Mouse (Mus musculus): ENCODE measurements around the gene Gm28998. TPM values are rescaled to one million over a fixed set of nuclear protein-coding genes. Genes with fewer than 3 reads are reported as not detected.
"Not testable (repeated sequence)": the region's sequence is repeated elsewhere in the genome, so short reads cannot be mapped to it uniquely, and the experiment has no call there.

Gene Gm28998
- polyA plus RNA-seq (2016; fragmentation: Nextera tagmentation; extraction: Ambion mirVana) = not detected in 2 replicates

GRCm38 (mm10) chrY:7253487-7253886 is at the start of gene Gm28998:
Gm28998 (plus strand) TSS chrY:7253787.
- not testable (repeated sequence) for H3K27me3 ChIP-seq (replicated peaks); H3K4me3 ChIP-seq; H3K36me3 ChIP-seq; ATAC-seq (ENCODE audit: low FRiP score, low read depth); H3K27ac ChIP-seq; H3K4me2 ChIP-seq (replicated peaks); H3K9me3 ChIP-seq; H3K4me1 ChIP-seq; H3K9ac ChIP-seq
- WGBS = no CpG with 5 or more reads among the region's 8 CpGs

Other genes with a start within 250 kb of the Gm28998 start
- gene Gm21244, start 84.5 kb upstream of the Gm28998 start, polyA plus RNA-seq (2016; fragmentation: Nextera tagmentation; extraction: Ambion mirVana) = not detected in 2 replicates
- gene Gm21788, start 151.2 kb downstream of the Gm28998 start, polyA plus RNA-seq (2016; fragmentation: Nextera tagmentation; extraction: Ambion mirVana) = not detected in 2 replicates

All from neural tube, embryonic 12.5 days (tissue).